Mouse (Mus musculus) c-Kit-negative CD71-positive TER-119-positive erythroid progenitor cells, embryonic 14.5 days (primary cell): ENCODE results near the gene Nudt7.

Experiments
- DNase-seq: peaks from one replicate; pipeline ENCODE4 v3.0.0-alpha.2; 2013; ENCODE audit warnings: low read depth, low spot score

The Nudt7 gene

DNA sequence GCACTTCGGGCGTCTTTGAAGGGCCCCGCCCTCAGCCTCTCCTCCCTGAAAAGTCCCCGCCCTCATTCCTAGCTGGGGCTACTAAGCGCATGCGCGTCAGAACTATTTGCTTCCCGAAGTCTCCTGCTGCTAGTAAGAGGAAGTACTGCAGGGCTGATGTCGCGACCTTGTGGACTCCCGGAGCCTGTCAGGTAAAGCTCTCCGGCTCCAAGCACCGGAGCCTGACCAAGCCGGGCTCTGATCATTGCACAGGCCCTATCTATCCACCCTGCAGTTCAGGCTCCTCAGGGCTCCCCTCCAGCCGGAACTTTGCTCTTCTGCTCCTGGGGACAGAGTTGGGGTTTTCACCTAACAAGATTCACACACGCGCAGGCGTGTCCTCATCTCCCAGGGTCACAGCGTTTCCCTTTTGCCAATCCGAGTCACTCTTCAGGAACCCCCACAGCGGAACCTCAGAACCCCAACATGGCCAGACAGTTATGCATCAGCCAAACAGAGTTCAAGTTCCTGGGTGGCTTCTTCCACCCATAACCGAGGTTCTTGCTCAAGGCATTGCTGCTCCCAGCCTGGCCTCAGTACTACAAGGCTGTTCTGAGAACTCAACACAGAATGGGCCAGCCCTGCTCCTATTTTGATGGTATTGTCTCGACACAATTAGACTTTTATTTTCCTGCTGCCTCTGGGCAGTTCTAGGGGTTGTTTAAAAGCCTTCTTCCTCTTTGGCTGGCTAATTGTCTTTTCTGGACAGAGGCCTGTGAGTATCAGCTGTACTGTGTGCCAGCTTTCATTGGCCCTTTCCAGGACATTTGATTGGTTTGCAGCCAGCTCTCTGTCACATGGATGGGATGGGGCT lies at the start of gene Nudt7:
Gene Nudt7, plus strand, starts transcription at position 48 of the 853 bp plus-strand sequence.
- peak; percentile 87 for DNase-seq

DNA sequence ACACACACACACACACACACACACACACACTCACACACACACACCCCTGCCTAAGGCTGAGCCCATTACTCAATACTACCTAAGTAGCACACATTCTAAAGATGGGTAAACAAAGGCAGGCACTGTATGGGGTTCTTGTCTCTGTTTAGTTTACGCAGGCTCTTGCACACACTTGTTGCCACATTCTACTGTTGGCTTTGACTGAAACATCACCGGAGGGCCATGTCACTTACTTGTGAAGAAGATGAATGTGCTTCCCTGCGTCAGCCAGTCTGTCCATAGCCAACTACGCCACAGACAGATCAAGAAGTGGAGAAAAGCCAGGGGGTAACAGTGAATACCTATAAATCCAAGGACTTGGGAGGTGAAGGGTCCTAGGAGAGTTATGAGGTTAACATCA lies 45.4 kb upstream of the Nudt7 start:
- no peak for DNase-seq

DNA sequence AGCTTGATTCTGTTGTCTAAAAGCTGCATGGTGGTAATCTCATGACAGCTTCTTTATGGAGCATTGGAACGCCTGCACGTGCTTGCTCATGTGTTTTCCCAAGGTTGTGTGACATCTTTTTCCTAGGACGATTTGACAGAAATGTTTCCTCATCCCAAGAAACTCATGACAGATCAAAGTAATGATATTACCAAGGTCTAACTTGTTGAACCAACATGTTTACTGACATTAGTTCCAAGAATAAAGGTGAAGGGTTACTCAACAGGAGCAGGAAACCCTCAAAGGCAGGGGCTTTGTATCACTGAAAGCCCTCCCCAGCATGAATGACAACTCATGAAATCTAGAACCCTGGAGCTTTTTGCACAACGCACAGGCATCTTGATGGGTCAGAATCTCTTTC lies 42.6 kb upstream of the Nudt7 start:
- DNase-seq: no peak

- DNase-seq: no peak
Measured at GRCm38 (mm10) chr8:114093321-114093720, 40.0 kb upstream of the Nudt7 start.

DNA sequence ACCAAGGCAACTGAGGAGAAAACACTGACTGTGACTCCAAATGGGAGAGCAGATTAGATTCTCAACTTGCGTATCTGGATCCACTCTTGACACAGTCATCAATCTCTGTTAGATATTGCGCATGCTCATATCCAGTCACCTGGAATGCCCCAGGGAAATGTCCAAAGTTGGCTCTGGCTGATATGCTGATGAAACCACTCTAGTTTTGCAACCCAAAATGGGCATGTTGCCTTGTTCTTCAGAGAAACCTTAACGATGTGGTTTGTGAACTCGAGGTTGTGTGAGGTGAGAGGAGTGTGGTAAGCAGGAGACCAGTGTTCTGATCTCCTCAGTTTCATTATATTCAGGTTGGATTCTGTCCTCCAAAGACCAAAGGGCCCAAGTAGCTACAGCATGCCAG lies 38.8 kb upstream of the Nudt7 start:
- no peak for DNase-seq

DNA sequence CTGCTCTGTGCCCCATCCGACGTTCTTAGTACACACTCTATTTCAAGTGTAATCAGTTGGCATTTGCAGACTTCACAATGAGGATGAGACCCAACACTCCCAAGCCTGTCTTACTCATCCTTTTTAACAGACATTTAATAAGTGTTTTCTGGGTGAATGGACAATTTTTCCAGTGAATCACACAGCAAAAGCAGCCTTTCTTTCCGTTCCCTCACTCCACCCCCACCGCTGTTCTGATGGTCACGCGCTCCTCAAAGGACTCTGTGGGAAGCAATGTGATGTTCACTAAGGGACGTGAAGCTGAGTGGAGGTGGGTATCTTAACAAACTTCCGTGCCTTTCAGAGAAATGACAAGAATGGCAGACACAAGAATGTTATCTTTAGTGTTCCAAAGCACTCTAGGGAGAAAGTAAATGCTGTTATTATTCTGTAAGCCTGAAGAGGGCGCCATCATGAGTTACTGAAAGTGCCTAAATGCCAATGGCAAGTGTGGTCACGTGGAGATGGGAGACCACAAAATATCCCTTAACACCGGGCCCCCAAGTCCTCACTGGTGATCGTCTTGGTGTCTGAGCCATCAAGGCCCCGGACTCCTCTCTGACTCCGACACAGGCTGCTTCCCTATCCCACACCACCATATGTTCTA lies 32.7 kb upstream of the Nudt7 start:
- DNase-seq: no peak

- no peak for DNase-seq
Measured at GRCm38 (mm10) chr8:114103401-114103800, 30.0 kb upstream of the Nudt7 start.

- no peak for DNase-seq
Measured at GRCm38 (mm10) chr8:114105971-114106370, 27.4 kb upstream of the Nudt7 start.

GRCm38 (mm10) chr8:114109365-114110140 lies 23.8 kb upstream of the Nudt7 start:
- DNase-seq: no peak

DNA sequence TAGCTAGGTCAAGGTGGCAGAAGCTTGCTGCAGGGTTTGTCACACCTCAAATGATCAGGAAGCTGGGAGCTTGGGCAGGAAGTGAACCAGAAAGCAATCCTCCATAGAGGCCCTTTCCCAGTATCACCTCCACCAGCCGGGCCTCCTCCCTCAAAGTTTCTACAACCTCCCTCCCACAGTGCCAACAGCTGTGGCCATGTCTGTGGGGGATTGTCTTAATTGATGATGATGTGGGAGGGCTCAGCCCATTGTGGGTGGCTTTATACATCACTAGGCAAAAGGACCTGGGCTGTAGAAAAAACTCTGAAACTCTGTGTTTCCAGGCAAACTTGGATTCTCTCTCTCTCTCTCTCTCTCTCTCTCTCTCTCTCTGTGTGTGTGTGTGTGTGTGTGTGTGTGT lies 18.3 kb upstream of the Nudt7 start:
- no peak for DNase-seq

DNA sequence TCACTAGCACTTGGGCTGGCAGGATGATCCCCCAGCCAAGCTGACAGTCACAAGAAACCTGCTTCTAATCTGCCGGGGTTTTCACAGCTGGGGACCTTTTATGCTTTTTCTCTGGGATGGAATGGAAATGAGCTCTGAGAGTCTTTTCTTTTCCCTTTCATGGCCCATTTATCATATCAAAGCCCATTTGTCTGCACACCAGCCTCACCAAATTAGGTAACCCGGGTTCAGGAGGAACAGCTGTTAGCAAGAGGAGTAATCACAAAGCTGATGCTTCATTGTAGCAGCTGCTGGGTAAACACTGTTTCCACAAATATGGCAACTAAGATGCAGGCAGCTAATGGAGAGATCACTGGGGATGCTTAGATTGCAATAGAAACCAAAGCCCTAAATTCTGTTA lies 17.3 kb upstream of the Nudt7 start:
- no peak for DNase-seq

GRCm38 (mm10) chr8:114117439-114117838 lies 15.9 kb upstream of the Nudt7 start:
- no peak for DNase-seq

DNA sequence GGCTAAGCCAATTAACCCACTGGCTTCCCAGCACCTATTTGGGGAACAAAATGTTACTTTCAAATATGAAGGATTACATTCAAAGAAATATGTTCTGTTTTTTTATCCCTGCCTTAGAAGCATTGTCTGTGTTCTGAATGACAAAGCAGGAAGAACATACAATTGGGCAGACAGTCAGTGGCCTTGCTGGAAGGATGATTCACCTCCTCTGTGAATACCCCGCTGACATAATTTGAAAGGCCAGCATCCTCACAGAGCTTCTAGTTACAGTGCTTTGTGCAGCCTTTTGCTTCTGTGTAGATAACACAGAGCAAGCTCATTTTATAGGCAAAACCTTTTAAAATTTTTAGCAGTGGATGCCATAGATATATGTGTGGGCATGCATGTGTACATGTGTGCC lies 11.6 kb upstream of the Nudt7 start:
- no peak for DNase-seq

DNA sequence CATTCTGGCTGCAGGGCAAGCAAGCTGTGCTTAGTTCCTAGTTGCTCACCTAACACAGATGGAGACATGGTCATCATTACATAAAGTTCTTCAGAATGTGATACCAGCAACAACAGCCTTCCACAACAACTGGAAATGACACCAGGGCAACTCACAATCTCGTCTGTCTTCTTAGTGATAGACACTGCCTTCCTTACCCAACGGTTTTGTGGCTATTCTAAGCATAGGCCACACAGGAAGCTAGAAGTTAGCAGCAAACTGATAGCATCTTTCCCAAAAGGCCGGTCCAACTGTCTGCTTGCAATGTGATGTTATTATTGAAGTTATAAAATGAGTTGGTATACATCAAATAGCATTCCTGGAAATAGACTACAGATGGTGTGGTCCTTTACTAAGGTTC lies 9.7 kb upstream of the Nudt7 start:
- no peak for DNase-seq

DNA sequence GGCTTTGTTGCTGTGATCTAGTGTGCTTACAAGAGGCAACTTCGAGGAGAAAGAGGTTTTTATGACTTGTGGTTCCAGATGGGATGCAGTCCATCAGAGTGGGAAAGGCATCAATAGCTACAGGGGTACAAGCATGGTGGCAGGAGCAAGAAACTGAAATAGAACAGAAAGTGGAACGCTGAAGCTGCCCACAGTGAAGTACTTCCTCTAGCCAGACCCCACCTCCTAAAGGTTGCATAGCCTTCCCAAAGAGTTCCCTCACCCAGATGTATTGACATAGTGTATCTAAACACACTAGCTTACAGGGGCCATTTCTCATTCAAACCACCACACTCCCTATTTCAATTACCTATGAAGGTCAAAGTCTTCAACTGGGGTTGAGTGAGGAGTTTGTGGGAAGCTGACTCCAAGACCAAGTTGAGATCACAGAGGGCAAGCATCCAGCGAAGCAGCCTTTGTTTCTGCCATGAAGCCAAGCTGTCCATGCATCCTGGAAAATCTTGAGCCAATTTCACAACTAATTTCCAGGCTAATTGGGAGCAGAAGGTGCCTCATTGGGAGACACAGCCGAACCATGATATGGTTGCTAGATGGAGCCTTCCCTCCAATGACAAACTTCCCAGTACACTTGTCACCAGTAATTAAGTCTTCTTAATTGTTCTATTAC lies 9.1 kb upstream of the Nudt7 start:
- DNase-seq: no peak

GRCm38 (mm10) chr8:114130838-114131237 lies 2.5 kb upstream of the Nudt7 start:
- DNase-seq: no peak

GRCm38 (mm10) chr8:114131421-114131820 lies 1.9 kb upstream of the Nudt7 start:
- no peak for DNase-seq

- no peak for DNase-seq
Measured at GRCm38 (mm10) chr8:114133050-114133509, 277 bp upstream of the Nudt7 start.

DNA sequence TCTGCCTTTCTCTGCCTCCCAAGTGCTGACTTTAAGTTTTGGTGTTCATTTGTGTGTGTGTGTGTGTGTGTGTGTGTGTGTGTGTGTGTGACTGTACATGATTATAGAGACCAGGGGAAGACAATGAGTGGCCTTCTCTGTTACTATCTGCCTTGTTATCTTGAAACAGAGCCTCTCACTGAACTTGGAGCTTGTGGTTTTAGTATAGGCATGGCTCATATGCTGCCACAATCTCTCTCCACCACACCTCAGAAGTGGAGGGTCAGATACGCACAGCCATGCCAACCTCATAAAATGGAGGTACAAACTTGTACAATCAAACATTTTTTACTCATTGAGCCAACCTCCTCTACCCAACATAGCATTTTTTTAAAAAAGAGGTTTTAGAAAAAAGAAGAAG lies 3.4 kb downstream of the Nudt7 start:
- no peak for DNase-seq

- DNase-seq: no peak
Measured at GRCm38 (mm10) chr8:114137181-114137580, 3.8 kb downstream of the Nudt7 start.

DNA sequence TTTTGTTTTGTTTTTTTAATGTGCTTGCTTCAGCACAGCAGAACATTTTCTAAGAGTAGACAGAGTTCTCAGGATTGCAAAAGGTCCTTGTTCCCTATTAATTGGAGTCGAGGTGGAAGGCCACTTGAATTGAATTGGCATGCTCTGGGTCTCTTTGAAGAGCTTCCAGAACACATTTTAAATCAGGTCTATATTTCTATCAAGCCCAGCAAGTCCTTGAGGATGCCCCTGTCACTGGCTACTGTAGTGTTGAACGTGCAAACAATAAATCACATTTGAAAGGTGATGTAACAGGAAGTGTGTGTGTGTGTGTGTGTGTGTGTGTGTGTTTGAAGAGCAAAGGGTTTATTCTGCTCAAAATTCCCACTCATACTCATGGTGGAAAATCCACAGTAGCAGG lies 7.1 kb downstream of the Nudt7 start:
- DNase-seq: no peak

GRCm38 (mm10) chr8:114142199-114142598 lies 8.8 kb downstream of the Nudt7 start:
- no peak for DNase-seq
